Mouse (Mus musculus): ENCODE data around the gene Gm20605. TPM values are rescaled to one million over a fixed set of nuclear protein-coding genes. Genes with fewer than 3 reads are reported as not detected.

The Gm20605 gene
- polyA plus RNA-seq, 1 experiment, result 37.5 TPM

GRCm38 (mm10) chr5:137668971-137669370, 40.0 kb downstream of the Gm20605 start:
- no peak overlapping the region for H3K4me3 ChIP-seq (ENCODE audit: insufficient read depth, low read length)
- no peak for TF ChIP-seq POLR2A (IDR thresholded peaks at IDR 0.05; ENCODE audit: borderline replicate concordance, low read depth, low read length)
- TF ChIP-seq CTCF (IDR thresholded peaks at IDR 0.05; ENCODE audit: low read depth, low read length), result no peak
- H3K27ac ChIP-seq (ENCODE audit: insufficient read depth, low read depth, low read length), result no peak overlapping the region
- peaks cover 35% of the 10 kb centered on the region for H3K4me1 ChIP-seq (ENCODE audit: control insufficient read depth, insufficient read depth, low read length)

- TF ChIP-seq POLR2A (IDR thresholded peaks at IDR 0.05; ENCODE audit: borderline replicate concordance, low read depth, low read length) (no peak), CTCF (IDR thresholded peaks at IDR 0.05; ENCODE audit: low read depth, low read length) (no peak)
- no peak overlapping the region for H3K4me3 ChIP-seq (ENCODE audit: insufficient read depth, low read length)
- peaks cover 35% of the 10 kb centered on the region for H3K4me1 ChIP-seq (ENCODE audit: control insufficient read depth, insufficient read depth, low read length)
- H3K27ac ChIP-seq (ENCODE audit: insufficient read depth, low read depth, low read length), result peak overlapping the region; percentile 98
These were observed 41.3 kb downstream of the Gm20605 start for GRCm38 (mm10) chr5:137670240-137670639.

GRCm38 (mm10) chr5:137671443-137672240, 42.7 kb downstream of the Gm20605 start:
- peak overlapping the region; percentile 98 for H3K27ac ChIP-seq (ENCODE audit: insufficient read depth, low read depth, low read length)
- TF ChIP-seq POLR2A (IDR thresholded peaks at IDR 0.05; ENCODE audit: borderline replicate concordance, low read depth, low read length) (no peak), CTCF (IDR thresholded peaks at IDR 0.05; ENCODE audit: low read depth, low read length) (no peak)
- H3K4me3 ChIP-seq (ENCODE audit: insufficient read depth, low read length), result peak overlapping the region; percentile 31
- peaks cover 39% of the 10 kb centered on the region for H3K4me1 ChIP-seq (ENCODE audit: control insufficient read depth, insufficient read depth, low read length)

GRCm38 (mm10) chr5:137672361-137672760, 43.4 kb downstream of the Gm20605 start:
- TF ChIP-seq CTCF (IDR thresholded peaks at IDR 0.05; ENCODE audit: low read depth, low read length) (no peak), POLR2A (IDR thresholded peaks at IDR 0.05; ENCODE audit: borderline replicate concordance, low read depth, low read length) (no peak)
- peaks cover 39% of the 10 kb centered on the region for H3K4me1 ChIP-seq (ENCODE audit: control insufficient read depth, insufficient read depth, low read length)
- H3K4me3 ChIP-seq (ENCODE audit: insufficient read depth, low read length), result no peak overlapping the region
- H3K27ac ChIP-seq (ENCODE audit: insufficient read depth, low read depth, low read length), result peak overlapping the region; percentile 98

- Histone ChIP-seq H3K4me3 (ENCODE audit: insufficient read depth, low read length) (no peak overlapping the region), H3K27ac (ENCODE audit: insufficient read depth, low read depth, low read length) (peak overlapping the region; percentile 98), H3K4me1 (ENCODE audit: control insufficient read depth, insufficient read depth, low read length) (peaks cover 39% of the 10 kb centered on the region)
- no peak for TF ChIP-seq CTCF (IDR thresholded peaks at IDR 0.05; ENCODE audit: low read depth, low read length)
- TF ChIP-seq POLR2A (IDR thresholded peaks at IDR 0.05; ENCODE audit: borderline replicate concordance, low read depth, low read length), result no peak
These were observed 44.0 kb downstream of the Gm20605 start for GRCm38 (mm10) chr5:137673015-137673414.

GRCm38 (mm10) chr5:137674786-137675185, 45.8 kb downstream of the Gm20605 start:
- peaks cover 38% of the 10 kb centered on the region for H3K4me1 ChIP-seq (ENCODE audit: control insufficient read depth, insufficient read depth, low read length)
- H3K4me3 ChIP-seq (ENCODE audit: insufficient read depth, low read length), result no peak overlapping the region
- no peak for TF ChIP-seq CTCF (IDR thresholded peaks at IDR 0.05; ENCODE audit: low read depth, low read length)
- no peak for TF ChIP-seq POLR2A (IDR thresholded peaks at IDR 0.05; ENCODE audit: borderline replicate concordance, low read depth, low read length)
- no peak overlapping the region for H3K27ac ChIP-seq (ENCODE audit: insufficient read depth, low read depth, low read length)

- Histone ChIP-seq H3K27ac (ENCODE audit: insufficient read depth, low read depth, low read length) (no peak overlapping the region), H3K4me3 (ENCODE audit: insufficient read depth, low read length) (no peak overlapping the region), H3K4me1 (ENCODE audit: control insufficient read depth, insufficient read depth, low read length) (peaks cover 17% of the 10 kb centered on the region)
- no peak for TF ChIP-seq POLR2A (IDR thresholded peaks at IDR 0.05; ENCODE audit: borderline replicate concordance, low read depth, low read length)
- TF ChIP-seq CTCF (IDR thresholded peaks at IDR 0.05; ENCODE audit: low read depth, low read length), result no peak
These were observed 48.9 kb downstream of the Gm20605 start for GRCm38 (mm10) chr5:137677859-137678258.

GRCm38 (mm10) chr5:137678736-137679135, 49.8 kb downstream of the Gm20605 start:
- Histone ChIP-seq H3K4me1 (ENCODE audit: control insufficient read depth, insufficient read depth, low read length) (peaks cover 9% of the 10 kb centered on the region), H3K4me3 (ENCODE audit: insufficient read depth, low read length) (no peak overlapping the region), H3K27ac (ENCODE audit: insufficient read depth, low read depth, low read length) (no peak overlapping the region)
- no peak for TF ChIP-seq CTCF (IDR thresholded peaks at IDR 0.05; ENCODE audit: low read depth, low read length)
- no peak for TF ChIP-seq POLR2A (IDR thresholded peaks at IDR 0.05; ENCODE audit: borderline replicate concordance, low read depth, low read length)

GRCm38 (mm10) chr5:137679726-137680125, 50.8 kb downstream of the Gm20605 start:
- no peak overlapping the region for H3K4me3 ChIP-seq (ENCODE audit: insufficient read depth, low read length)
- H3K27ac ChIP-seq (ENCODE audit: insufficient read depth, low read depth, low read length), result no peak overlapping the region
- TF ChIP-seq POLR2A (IDR thresholded peaks at IDR 0.05; ENCODE audit: borderline replicate concordance, low read depth, low read length), result no peak
- H3K4me1 ChIP-seq (ENCODE audit: control insufficient read depth, insufficient read depth, low read length), result peaks cover 9% of the 10 kb centered on the region

GRCm38 (mm10) chr5:137682526-137682925, 53.6 kb downstream of the Gm20605 start:
- Histone ChIP-seq H3K27ac (ENCODE audit: insufficient read depth, low read depth, low read length) (no peak overlapping the region), H3K4me1 (ENCODE audit: control insufficient read depth, insufficient read depth, low read length) (peaks cover 18% of the 10 kb centered on the region), H3K4me3 (ENCODE audit: insufficient read depth, low read length) (no peak overlapping the region)
- TF ChIP-seq CTCF (IDR thresholded peaks at IDR 0.05; ENCODE audit: low read depth, low read length) (no peak), POLR2A (IDR thresholded peaks at IDR 0.05; ENCODE audit: borderline replicate concordance, low read depth, low read length) (no peak)
